In the genomic region with DNA sequence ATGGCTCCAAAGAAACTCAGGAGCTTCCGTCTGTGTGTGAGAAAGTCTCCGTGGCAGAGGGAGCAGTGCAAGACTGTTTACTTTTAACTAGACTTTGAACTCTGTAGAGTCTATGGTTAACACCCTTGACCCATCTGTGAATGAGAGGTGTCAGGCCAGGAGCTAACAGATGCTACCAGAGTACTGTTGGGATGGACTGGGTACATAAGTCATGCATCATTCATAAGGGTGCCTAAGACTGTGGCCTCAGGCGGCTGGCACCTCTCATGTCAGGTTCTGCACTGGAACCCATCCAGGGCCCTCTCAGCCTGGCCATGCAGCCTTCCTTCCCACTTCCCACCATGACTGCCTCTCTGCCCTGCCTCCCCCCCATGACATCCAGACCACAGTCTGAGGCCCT, we compare ENCODE assay signal across 9 mouse cellular contexts.
DNase-seq lines count a peak whose midpoint lies in the region; ATAC-seq and TF ChIP-seq lines count a peak whose summit lies in the region.
"Had no signal": no experiment of that assay in that cellular context is flagged by ENCODE, and none has a peak within 500 bp of the region (broad histone marks: within the 10 kb centered on the region; RNA-seq: fewer than 3 reads in every experiment).

No protein-coding gene starts in this region.

- DNase-seq in layer of hippocampus, adult 2 months (ENCODE audit: low spot score in 2 of 2), result no peak
- DNase-seq in layer of hippocampus, postnatal 36 days, result no peak
- DNase-seq in hindbrain, embryonic 14.5 days (ENCODE audit: low spot score), result no peak
- DNase-seq in spleen, postnatal 10 days (ENCODE audit: low spot score in 2 of 2), result no peak
- DNase-seq in left cerebral cortex, postnatal 36 days (ENCODE audit: low spot score in 2 of 2), result no peak
- no peak for DNase-seq in heart, adult 11 months
- DNase-seq: adrenal gland, postnatal 36 days had no signal

- WGBS in hindbrain, embryonic 14.5 days, result 59% methylated on average over 3 of the region's 3 CpGs
- whole genome bisulfite sequencing in limb, embryonic 13.5 days, result 72% methylated on average over 3 of the region's 3 CpGs
- 51% methylated on average over 3 of the region's 3 CpGs for WGBS in stomach, embryonic 14.5 days

- H3K4me3 ChIP-seq in layer of hippocampus, adult 2 months, result no peak overlapping the region
- no peak overlapping the region for H3K4me3 ChIP-seq in hindbrain, embryonic 14.5 days (replicated peaks; ENCODE audit: low read length)
- H3K4me3 ChIP-seq in limb, embryonic 13.5 days, result no peak overlapping the region
- H3K4me3 ChIP-seq in stomach, embryonic 14.5 days (ENCODE audit: low read depth, low read length), result no peak overlapping the region

- H3K9ac ChIP-seq in hindbrain, embryonic 14.5 days, result no peak overlapping the region
- no peak overlapping the region for H3K9ac ChIP-seq in limb, embryonic 13.5 days
- no peak overlapping the region for H3K9ac ChIP-seq in stomach, embryonic 14.5 days (replicated peaks; ENCODE audit: low read depth, low read length)

- intact Hi-C loops in left cerebral cortex, postnatal 36 days (cut with DNase I), result no loop called here

- H3K4me2 ChIP-seq in hindbrain, embryonic 14.5 days (replicated peaks), result no peak overlapping the region
- H3K4me2 ChIP-seq in limb, embryonic 13.5 days (replicated peaks), result no peak overlapping the region
- H3K4me2 ChIP-seq in stomach, embryonic 14.5 days (replicated peaks; ENCODE audit: low read depth, low read length), result no peak overlapping the region

- H3K27me3 ChIP-seq in hindbrain, embryonic 14.5 days (ENCODE audit: control insufficient read depth, insufficient read depth, low read length), result no peaks in the 10 kb centered on the region
- no peaks in the 10 kb centered on the region for H3K27me3 ChIP-seq in limb, embryonic 13.5 days
- H3K27me3 ChIP-seq in stomach, embryonic 14.5 days (ENCODE audit: control insufficient read depth, insufficient read depth, low read length), result no peaks in the 10 kb centered on the region

- peaks cover 27% of the 10 kb centered on the region for H3K36me3 ChIP-seq in hindbrain, embryonic 14.5 days (replicated peaks; ENCODE audit: control insufficient read depth, insufficient read depth)
- peaks cover 2% of the 10 kb centered on the region; the same call in 1 of the 2 replicates for H3K36me3 ChIP-seq in limb, embryonic 13.5 days
- no peaks in the 10 kb centered on the region for H3K36me3 ChIP-seq in stomach, embryonic 14.5 days (ENCODE audit: control insufficient read depth, insufficient read depth, low read length)

- 0 out of 2 replicates have a peak, but pooled peaks have one; percentile 12 for ATAC-seq in hindbrain, embryonic 14.5 days (ENCODE audit: low FRiP score)
- ATAC-seq in limb, embryonic 13.5 days (ENCODE audit: low FRiP score, low read depth), result no peak
- no peak for ATAC-seq in stomach, embryonic 14.5 days (ENCODE audit: insufficient number of reproducible peaks, insufficient read depth, low FRiP score, low read depth)

- H3K9me3 ChIP-seq in hindbrain, embryonic 14.5 days (ENCODE audit: control insufficient read depth, low read length), result no peaks in the 10 kb centered on the region
- no peaks in the 10 kb centered on the region for H3K9me3 ChIP-seq in limb, embryonic 13.5 days
- H3K9me3 ChIP-seq in stomach, embryonic 14.5 days (ENCODE audit: control insufficient read depth, low read depth, low read length), result no peaks in the 10 kb centered on the region

- peaks cover 55% of the 10 kb centered on the region for H3K4me1 ChIP-seq in hindbrain, embryonic 14.5 days (replicated peaks; ENCODE audit: control insufficient read depth, insufficient read depth, low read length)
- peaks cover 77% of the 10 kb centered on the region for H3K4me1 ChIP-seq in limb, embryonic 13.5 days
- H3K4me1 ChIP-seq in stomach, embryonic 14.5 days (ENCODE audit: control insufficient read depth, insufficient read depth, low read length), result peaks cover 44% of the 10 kb centered on the region

- no peak for TF ChIP-seq CTCF in layer of hippocampus, adult 2 months (conservative IDR thresholded peaks at IDR 0.05)

- peak overlapping the region; percentile 82 for H3K27ac ChIP-seq in layer of hippocampus, adult 2 months
- peak overlapping the region; percentile 84 for H3K27ac ChIP-seq in hindbrain, embryonic 14.5 days
- H3K27ac ChIP-seq in limb, embryonic 13.5 days, result peak overlapping the region; percentile 88; the same call in 1 of the 2 replicates
- peak overlapping the region; percentile 79; the same call in 1 of the 2 replicates for H3K27ac ChIP-seq in stomach, embryonic 14.5 days (ENCODE audit: low read length)
